Mouse (Mus musculus): ENCODE measurements around the gene Sh3rf3.
A peak's percentile ranks its signal among the peaks of the same experiment; 100 is the strongest.

Gene Sh3rf3

GRCm38 (mm10) chr10:58915301-58916245 is 102.4 kb downstream of the Sh3rf3 start:
- DNase-seq (ENCODE audit: low spot score in 2 of 2), result no peak

GRCm38 (mm10) chr10:58921643-58922188 is 108.6 kb downstream of the Sh3rf3 start:
- no peak for DNase-seq (ENCODE audit: low spot score in 2 of 2)

- no peak for DNase-seq (ENCODE audit: low spot score in 2 of 2)
These were observed 109.2 kb downstream of the Sh3rf3 start for GRCm38 (mm10) chr10:58922216-58922829.

- DNase-seq (ENCODE audit: low spot score in 2 of 2), result no peak
These were observed 109.8 kb downstream of the Sh3rf3 start for GRCm38 (mm10) chr10:58922993-58923392.

- peak; percentile 42 to 63 for DNase-seq (ENCODE audit: low spot score in 2 of 2)
These were observed 113.4 kb downstream of the Sh3rf3 start for GRCm38 (mm10) chr10:58926578-58926977.

- no peak for DNase-seq (ENCODE audit: low spot score in 2 of 2)
These were observed 115.8 kb downstream of the Sh3rf3 start for GRCm38 (mm10) chr10:58928952-58929442.

- no peak for DNase-seq (ENCODE audit: low spot score in 2 of 2)
These were observed 119.1 kb downstream of the Sh3rf3 start for GRCm38 (mm10) chr10:58932151-58932773.

- DNase-seq (ENCODE audit: low spot score in 2 of 2), result no peak
These were observed 122.4 kb downstream of the Sh3rf3 start for GRCm38 (mm10) chr10:58935606-58936005.

GRCm38 (mm10) chr10:58936441-58936860 is 123.3 kb downstream of the Sh3rf3 start:
- DNase-seq (ENCODE audit: low spot score in 2 of 2), result peak in 1 of 2 experiments; percentile 25

GRCm38 (mm10) chr10:58937521-58937920 is 124.4 kb downstream of the Sh3rf3 start:
- DNase-seq (ENCODE audit: low spot score in 2 of 2), result no peak

GRCm38 (mm10) chr10:58942819-58943218 is 129.7 kb downstream of the Sh3rf3 start:
- DNase-seq (ENCODE audit: low spot score in 2 of 2), result no peak

GRCm38 (mm10) chr10:58943661-58944400 is 130.7 kb downstream of the Sh3rf3 start:
- no peak for DNase-seq (ENCODE audit: low spot score in 2 of 2)

- no peak for DNase-seq (ENCODE audit: low spot score in 2 of 2)
These were observed 131.8 kb downstream of the Sh3rf3 start for GRCm38 (mm10) chr10:58944930-58945329.

- DNase-seq (ENCODE audit: low spot score in 2 of 2), result no peak
These were observed 136.8 kb downstream of the Sh3rf3 start for GRCm38 (mm10) chr10:58949770-58950638.

GRCm38 (mm10) chr10:58960193-58960592 is 147.0 kb downstream of the Sh3rf3 start:
- no peak for DNase-seq (ENCODE audit: low spot score in 2 of 2)

- DNase-seq (ENCODE audit: low spot score in 2 of 2), result no peak
These were observed 155.1 kb downstream of the Sh3rf3 start for GRCm38 (mm10) chr10:58968236-58968635.

GRCm38 (mm10) chr10:58969351-58969750 is 156.2 kb downstream of the Sh3rf3 start:
- DNase-seq (ENCODE audit: low spot score in 2 of 2), result no peak

- DNase-seq (ENCODE audit: low spot score in 2 of 2), result no peak
These were observed 159.0 kb downstream of the Sh3rf3 start for GRCm38 (mm10) chr10:58972115-58972514.

- no peak for DNase-seq (ENCODE audit: low spot score in 2 of 2)
These were observed 161.0 kb downstream of the Sh3rf3 start for GRCm38 (mm10) chr10:58974138-58974537.

GRCm38 (mm10) chr10:58979320-58979959 is 166.3 kb downstream of the Sh3rf3 start:
- no peak for DNase-seq (ENCODE audit: low spot score in 2 of 2)
